Mouse (Mus musculus) hindbrain, embryonic 11.5 days (tissue): ENCODE data around the gene Ncoa3. TPM values are rescaled to one million over a fixed set of nuclear protein-coding genes. Genes with fewer than 3 reads are reported as not detected.

Source experiments
- ATAC-seq: fragments of 200-750 bp; cut with Nextera tagmentation; 2 replicates; pipeline ENCODE4 v1.8.0; 2017; ENCODE audit warnings: mild to moderate bottlenecking, moderate TSS enrichment, moderate library complexity; ENCODE audit not compliant: low FRiP score
- DNase-seq: peaks from one replicate; pipeline ENCODE4 v3.0.0-alpha.2; 2015; ENCODE audit warnings: low spot score
- H3K27ac ChIP-seq: fragments of 300-500 bp; sonication (generic); 2 replicates; pipeline ENCODE4 v1.5.1; 2014; ENCODE audit warnings: mild to moderate bottlenecking, low read depth, low read length
- H3K27me3 ChIP-seq: fragments of 300-500 bp; sonication (generic); 2 replicates; pipeline ENCODE4 v1.6.1; 2014; ENCODE audit warnings: mild to moderate bottlenecking, low read length, moderate library complexity, mixed read lengths; ENCODE audit not compliant: control insufficient read depth, insufficient read depth
- H3K36me3 ChIP-seq: fragments of 300-500 bp; sonication (generic); 2 replicates; pipeline ENCODE4 v1.6.1; 2014; ENCODE audit warnings: mild to moderate bottlenecking, low read length, moderate library complexity, mixed read lengths; ENCODE audit not compliant: control insufficient read depth, insufficient read depth
- H3K4me1 ChIP-seq: fragments of 300-500 bp; sonication (generic); replicated peaks from 2 replicates; pipeline ENCODE4 v1.6.1; 2014; ENCODE audit warnings: low read length, mixed read lengths; ENCODE audit not compliant: control insufficient read depth, insufficient read depth
- H3K4me2 ChIP-seq: fragments of 300-500 bp; sonication (generic); replicated peaks from 2 replicates; pipeline ENCODE4 v1.6.1; 2014; ENCODE audit warnings: mild to moderate bottlenecking, low read depth, low read length
- H3K4me3 ChIP-seq: fragments of 300-500 bp; sonication (generic); 2 replicates; pipeline ENCODE4 v1.5.1; 2014; ENCODE audit warnings: low read depth, low read length
- H3K9ac ChIP-seq: fragments of 300-500 bp; sonication (generic); 2 replicates; pipeline ENCODE4 v1.6.1; 2014; ENCODE audit warnings: low read depth, low read length
- H3K9me3 ChIP-seq: fragments of 300-500 bp; sonication (generic); 2 replicates; pipeline ENCODE4 v1.6.1; 2016; ENCODE audit warnings: low read length; ENCODE audit not compliant: control insufficient read depth
- WGBS: fragments of 180-500 bp; shearing (Covaris S2); extraction: QIAGEN DNeasy Blood & Tissue Kit; methylation state at CpG from one replicate; pipeline ENCODE4 v1.1.7; 2014; 5-methylcytosine and 5-hydroxymethylcytosine counted together
- polyA plus RNA-seq: library from polyadenylated mRNA; unstranded; fragments of >200 nt; fragmentation: Nextera tagmentation; extraction: Ambion mirVana; gene quantifications from 2 replicates; pipeline ENCODE4 v1.2.1, GENCODE M21; 2014

The Ncoa3 gene
- polyA plus RNA-seq, 1 experiment from 2014 or later = 17.1 TPM

DNA sequence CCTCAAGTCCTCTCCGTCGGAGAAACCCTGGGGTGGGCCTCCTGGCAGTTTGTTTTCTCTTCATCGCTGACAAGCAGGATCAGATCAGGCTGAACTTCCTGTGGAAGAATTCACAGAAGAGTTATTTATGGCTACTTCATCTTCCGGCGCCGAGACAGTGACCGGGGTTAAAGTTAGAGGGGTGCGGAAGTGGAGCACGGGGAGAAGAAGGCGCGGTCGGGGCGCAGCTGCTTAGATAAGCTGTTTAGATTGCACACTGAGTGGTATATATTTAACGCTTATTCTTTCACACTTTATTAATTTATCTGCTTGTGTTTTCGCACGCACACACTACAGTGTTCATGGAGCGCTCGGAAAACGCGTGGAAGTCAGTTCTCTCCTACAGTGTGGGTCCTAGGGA lies 37.6 kb upstream of the Ncoa3 start:
- Histone ChIP-seq H3K36me3 (no peaks in the 10 kb centered on the region), H3K9me3 (no peaks in the 10 kb centered on the region), H3K4me1 (no peaks in the 10 kb centered on the region), H3K27ac (no peak overlapping the region), H3K4me2 (no peak overlapping the region), H3K4me3 (no peak overlapping the region), H3K27me3 (no peaks in the 10 kb centered on the region), H3K9ac (no peak overlapping the region)
- ATAC-seq = no peak
- 80% methylated on average over 20 of the region's 20 CpGs for WGBS
- DNase-seq = no peak

DNA sequence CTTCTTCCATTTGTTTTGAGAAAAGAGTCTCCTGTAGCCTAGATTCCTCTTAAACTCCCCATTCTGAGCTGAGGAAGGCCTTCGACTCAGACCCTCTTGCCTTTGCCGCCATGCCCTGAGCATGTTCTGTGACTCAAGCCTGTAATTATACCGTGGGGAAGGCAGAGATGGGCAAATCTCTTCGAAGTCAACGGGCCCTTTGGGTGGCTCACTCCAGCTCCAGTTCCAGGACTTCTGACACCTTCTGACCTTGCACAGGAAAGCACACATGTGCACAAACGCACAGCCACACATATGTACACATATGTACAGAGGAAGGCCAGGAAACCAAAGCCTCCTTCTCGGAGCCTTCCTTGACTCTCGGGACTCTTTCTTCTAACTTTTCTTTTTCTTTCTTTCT lies 37.0 kb upstream of the Ncoa3 start:
- Histone ChIP-seq H3K27me3 (no peaks in the 10 kb centered on the region), H3K4me3 (no peak overlapping the region), H3K27ac (no peak overlapping the region), H3K36me3 (no peaks in the 10 kb centered on the region), H3K9ac (no peak overlapping the region), H3K4me2 (no peak overlapping the region), H3K9me3 (no peaks in the 10 kb centered on the region), H3K4me1 (no peaks in the 10 kb centered on the region)
- WGBS = 91% methylated on average over 8 of the region's 8 CpGs
- ATAC-seq = no peak
- DNase-seq = no peak

DNA sequence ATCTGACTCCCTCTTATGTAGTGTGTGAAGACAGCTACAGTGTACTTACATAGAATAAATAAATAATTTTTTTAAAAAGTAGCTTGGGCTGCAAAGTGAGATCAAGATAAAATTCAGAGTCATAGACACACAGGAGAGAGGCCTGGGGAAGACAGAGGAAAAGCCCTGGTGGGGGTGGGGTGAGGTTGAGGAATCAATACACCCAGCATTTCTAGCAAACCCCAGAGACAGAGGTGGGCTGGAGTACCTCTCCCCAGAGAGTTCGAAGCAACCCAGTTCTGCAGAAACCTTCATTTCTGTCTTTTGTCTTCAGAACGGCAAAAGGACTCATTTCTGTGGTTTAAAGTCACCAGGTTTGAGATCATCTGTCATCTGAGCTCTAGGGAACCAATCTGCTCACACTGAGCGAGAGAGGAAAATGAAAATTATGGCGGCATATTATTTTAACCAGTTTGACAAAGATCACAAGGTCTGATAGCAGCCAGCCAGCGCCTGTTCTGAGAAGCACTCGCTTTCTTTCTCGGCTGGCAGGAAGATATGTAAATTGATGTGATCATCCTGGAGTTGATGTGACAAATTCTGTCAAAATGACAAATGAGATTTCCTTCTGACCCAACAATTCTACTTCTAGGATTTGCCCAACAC lies 36.2 kb upstream of the Ncoa3 start:
- Histone ChIP-seq H3K27me3 (no peaks in the 10 kb centered on the region), H3K4me2 (no peak overlapping the region), H3K36me3 (no peaks in the 10 kb centered on the region), H3K4me1 (no peaks in the 10 kb centered on the region), H3K9ac (no peak overlapping the region), H3K9me3 (no peaks in the 10 kb centered on the region), H3K27ac (no peak overlapping the region), H3K4me3 (no peak overlapping the region)
- 83% methylated on average over 7 of the region's 7 CpGs for WGBS
- DNase-seq = no peak
- ATAC-seq = no peak

DNA sequence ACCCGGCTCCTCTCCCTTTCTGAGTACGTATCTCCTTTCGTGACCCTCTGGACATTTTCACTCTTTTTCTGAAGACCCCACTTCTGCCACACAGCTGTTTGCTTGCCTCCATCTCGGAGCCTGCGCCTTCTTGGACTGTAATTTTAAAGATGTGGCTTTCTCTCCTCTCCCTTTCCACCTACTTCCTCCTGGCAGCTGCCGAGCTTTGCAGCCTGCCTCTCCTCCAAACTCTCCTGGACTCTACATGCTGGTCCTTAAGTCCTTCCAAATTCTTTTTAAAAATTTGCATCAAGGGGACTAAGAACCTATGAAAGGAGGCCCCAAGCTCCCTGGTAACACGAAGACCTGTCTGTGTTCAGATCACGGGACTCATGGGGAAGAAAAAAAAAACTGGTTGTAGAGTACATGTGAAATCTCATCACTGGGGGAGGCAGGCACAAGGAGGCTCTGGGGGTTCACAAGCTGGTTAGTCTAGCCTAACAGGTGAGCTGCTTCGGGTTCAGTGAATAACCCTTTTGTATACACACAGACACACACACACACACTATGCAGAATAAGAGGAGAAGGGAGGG lies 35.1 kb upstream of the Ncoa3 start:
- no peak overlapping the region for H3K4me3 ChIP-seq
- H3K9ac ChIP-seq = no peak overlapping the region
- no peak overlapping the region for H3K4me2 ChIP-seq
- ATAC-seq = no peak
- no peaks in the 10 kb centered on the region for H3K9me3 ChIP-seq
- H3K27ac ChIP-seq = no peak overlapping the region
- WGBS = 75% methylated on average over 9 of the region's 9 CpGs
- no peaks in the 10 kb centered on the region for H3K36me3 ChIP-seq
- DNase-seq = no peak
- no peaks in the 10 kb centered on the region for H3K27me3 ChIP-seq
- H3K4me1 ChIP-seq = no peaks in the 10 kb centered on the region

DNA sequence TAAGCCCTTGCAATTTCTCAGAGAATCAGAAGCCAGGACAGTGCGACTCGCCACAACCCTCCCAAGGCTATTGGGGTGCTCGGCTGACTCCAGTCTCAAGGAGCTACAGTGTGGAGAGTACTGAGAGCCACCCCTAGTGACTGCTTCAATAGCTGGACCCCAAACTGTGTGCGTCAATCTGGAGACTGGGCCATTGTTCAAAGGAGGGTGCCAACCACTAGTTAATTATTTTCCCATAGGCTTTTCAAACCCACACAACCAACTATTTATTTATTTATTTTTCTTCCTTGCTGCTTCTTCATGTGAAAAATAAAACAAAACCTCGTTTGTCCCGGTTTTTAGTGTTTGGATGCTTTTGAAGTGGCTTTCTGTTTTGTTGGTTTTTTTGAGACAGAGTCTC lies 33.9 kb upstream of the Ncoa3 start:
- no peak for DNase-seq
- H3K4me1 ChIP-seq = no peaks in the 10 kb centered on the region
- no peak overlapping the region for H3K9ac ChIP-seq
- H3K9me3 ChIP-seq = no peaks in the 10 kb centered on the region
- WGBS = 57% methylated on average over 6 of the region's 6 CpGs
- H3K27me3 ChIP-seq = no peaks in the 10 kb centered on the region
- H3K36me3 ChIP-seq = no peaks in the 10 kb centered on the region
- H3K4me3 ChIP-seq = no peak overlapping the region
- H3K4me2 ChIP-seq = no peak overlapping the region
- ATAC-seq = no peak
- H3K27ac ChIP-seq = no peak overlapping the region

DNA sequence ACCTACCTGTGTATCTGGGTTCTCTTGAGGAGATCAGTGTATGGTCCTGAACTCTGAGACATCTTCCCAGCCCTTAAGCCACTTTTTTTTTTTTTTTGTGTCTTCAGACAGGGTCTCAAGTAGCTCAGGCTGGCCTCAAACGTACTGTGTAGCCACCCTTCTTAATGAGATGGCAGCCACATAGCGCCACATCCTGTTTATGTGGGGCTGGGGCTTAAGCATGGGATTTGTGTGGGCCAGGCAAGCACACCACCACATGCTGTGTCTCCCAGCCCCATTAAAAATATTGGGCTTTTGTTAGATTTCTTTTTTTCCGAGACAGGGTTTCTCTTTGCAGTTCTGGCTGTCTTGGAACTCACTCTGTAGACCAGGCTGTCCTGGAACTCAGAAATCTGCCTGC lies 31.7 kb upstream of the Ncoa3 start:
- no peak for DNase-seq
- WGBS = 84% methylated on average over 3 of the region's 3 CpGs

DNA sequence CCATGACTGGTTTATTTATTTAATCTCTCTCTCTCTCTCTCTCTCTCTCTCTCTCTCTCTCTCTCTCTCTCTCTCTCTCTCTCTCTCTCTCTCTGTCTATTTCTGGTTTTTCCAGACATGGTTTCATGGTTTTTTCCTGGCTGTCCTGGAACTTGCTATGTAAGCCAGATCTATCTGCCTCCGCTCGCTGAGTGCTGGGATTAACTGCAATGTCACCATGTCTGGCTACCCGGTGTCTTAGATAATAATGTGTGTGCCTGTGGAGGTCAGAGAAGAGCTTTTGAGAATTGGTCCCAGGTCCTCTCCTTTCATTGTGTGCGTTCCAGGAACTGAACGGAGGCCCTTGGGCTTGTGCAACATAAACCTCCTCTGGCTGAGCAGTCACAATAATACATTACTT lies 29.6 kb upstream of the Ncoa3 start:
- Histone ChIP-seq H3K36me3 (no peaks in the 10 kb centered on the region), H3K9me3 (no peaks in the 10 kb centered on the region), H3K4me3 (no peak overlapping the region), H3K9ac (no peak overlapping the region), H3K27ac (no peak overlapping the region), H3K4me1 (no peaks in the 10 kb centered on the region), H3K27me3 (no peaks in the 10 kb centered on the region), H3K4me2 (no peak overlapping the region)
- no peak for DNase-seq
- WGBS = 85% methylated on average over 5 of the region's 5 CpGs
- no peak for ATAC-seq

More for the DNA sequence above, 31.7 kb upstream of the Ncoa3 start:
- Histone ChIP-seq H3K27ac (no peak overlapping the region), H3K36me3 (no peaks in the 10 kb centered on the region), H3K27me3 (no peaks in the 10 kb centered on the region), H3K9me3 (no peaks in the 10 kb centered on the region), H3K4me2 (no peak overlapping the region), H3K4me1 (no peaks in the 10 kb centered on the region), H3K4me3 (no peak overlapping the region), H3K9ac (no peak overlapping the region)
- ATAC-seq = no peak

DNA sequence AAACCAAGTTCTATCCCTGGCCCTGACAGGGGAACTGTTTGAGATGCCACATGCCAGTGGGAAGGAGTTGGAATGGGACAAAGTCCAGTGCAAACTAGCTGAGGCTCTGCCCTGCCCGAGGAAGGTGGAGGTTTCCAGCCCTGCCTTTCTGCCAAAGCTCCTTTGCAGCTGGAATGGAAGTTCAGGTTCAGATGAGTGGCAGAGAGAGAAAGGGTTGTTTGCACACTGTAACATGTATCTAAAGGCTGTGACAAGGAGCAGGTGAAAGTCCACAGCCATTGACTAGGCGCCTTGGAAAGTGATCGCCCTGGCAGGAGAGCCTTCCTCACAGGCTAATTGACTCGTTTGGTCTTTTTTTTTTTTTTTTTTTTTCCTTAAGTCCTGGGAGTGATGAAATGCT lies 28.3 kb upstream of the Ncoa3 start:
- H3K27me3 ChIP-seq = no peaks in the 10 kb centered on the region
- no peak overlapping the region for H3K27ac ChIP-seq
- H3K9me3 ChIP-seq = no peaks in the 10 kb centered on the region
- peaks cover 5% of the 10 kb centered on the region; the same call in 1 of the 2 replicates for H3K4me1 ChIP-seq
- H3K4me3 ChIP-seq = no peak overlapping the region
- DNase-seq (no peak), ATAC-seq (no peak)
- H3K9ac ChIP-seq = no peak overlapping the region
- 49% methylated on average over 4 of the region's 4 CpGs for WGBS
- no peaks in the 10 kb centered on the region for H3K36me3 ChIP-seq
- no peak overlapping the region for H3K4me2 ChIP-seq

DNA sequence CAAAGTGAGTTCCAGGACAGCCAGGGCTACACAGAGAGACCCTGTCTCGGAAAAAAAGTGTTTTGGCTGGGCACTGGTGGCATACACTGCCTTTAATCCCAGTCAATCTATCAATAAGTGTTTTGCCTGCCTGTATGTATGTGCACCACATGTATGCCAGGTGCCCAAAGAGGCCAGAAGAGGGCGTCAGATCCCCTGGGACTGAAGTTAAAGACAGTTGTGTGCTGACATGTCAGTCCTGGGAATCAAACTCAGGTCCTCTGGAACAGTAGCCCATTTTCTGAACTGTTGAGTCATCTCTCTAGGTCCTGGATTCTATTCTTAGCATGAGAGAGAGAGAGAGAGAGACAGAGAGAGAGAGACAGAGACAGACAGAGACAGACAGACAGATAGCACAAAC lies 25.4 kb upstream of the Ncoa3 start:
- Histone ChIP-seq H3K9me3 (no peaks in the 10 kb centered on the region), H3K4me2 (no peak overlapping the region), H3K27ac (peak overlapping the region; percentile 74), H3K36me3 (no peaks in the 10 kb centered on the region), H3K4me3 (no peak overlapping the region), H3K9ac (no peak overlapping the region), H3K27me3 (no peaks in the 10 kb centered on the region), H3K4me1 (peaks cover 5% of the 10 kb centered on the region; the same call in 1 of the 2 replicates)
- ATAC-seq (no peak; the same call in 1 of the 2 replicates), DNase-seq (no peak)
- WGBS = 94% methylated on average over 2 of the region's 2 CpGs
